Mouse (Mus musculus) erythroblast, embryonic 14.5 days (primary cell): Measurements from ENCODE around the gene Ankrd6.

Source experiments
- GATA1 ChIP-seq: IDR thresholded peaks from 2 replicates; pipeline ENCODE4 v1.6.1; 2012; ENCODE audit warnings: low read length, inconsistent platforms, mixed read lengths
- TAL1 ChIP-seq: IDR thresholded peaks from 3 replicates; pipeline ENCODE4 v1.6.1; 2012; ENCODE audit warnings: low read length, inconsistent platforms, mixed read lengths

GRCm38 (mm10) chr4:32905913-32906312 lies 44.7 kb downstream of the Ankrd6 start:
- TF ChIP-seq TAL1, result no peak
- TF ChIP-seq GATA1, result no peak
